Mouse (Mus musculus) intestine, embryonic 16.5 days (tissue): Measurements from ENCODE around the gene H2afy. TPM values are rescaled to one million over a fixed set of nuclear protein-coding genes. Genes with fewer than 3 reads are reported as not detected.

Experiments
- ATAC-seq: fragments of 200-750 bp; cut with Nextera tagmentation; 2 replicates; pipeline ENCODE4 v1.8.0; 2017; ENCODE audit warnings: moderate TSS enrichment, moderate library complexity
- H3K27ac ChIP-seq: fragments of 300-500 bp; sonication (generic); 2 replicates; pipeline ENCODE4 v1.5.1; 2014; ENCODE audit warnings: mild to moderate bottlenecking, low read length
- H3K27me3 ChIP-seq: fragments of 300-500 bp; sonication (generic); replicated peaks from 2 replicates; pipeline ENCODE4 v1.6.1; 2014; ENCODE audit warnings: low read length, control low read depth, mixed read lengths; ENCODE audit not compliant: control insufficient read depth, insufficient read depth
- H3K36me3 ChIP-seq: fragments of 300-500 bp; sonication (generic); 2 replicates; pipeline ENCODE4 v1.6.1; 2014; ENCODE audit warnings: low read length, control low read depth; ENCODE audit not compliant: control insufficient read depth, insufficient read depth
- H3K4me1 ChIP-seq: fragments of 300-500 bp; sonication (generic); 2 replicates; pipeline ENCODE4 v1.6.1; 2014; ENCODE audit warnings: low read length, control low read depth, mixed read lengths; ENCODE audit not compliant: control insufficient read depth, insufficient read depth
- H3K4me2 ChIP-seq: fragments of 300-500 bp; sonication (generic); 2 replicates; pipeline ENCODE4 v1.6.1; 2014; ENCODE audit warnings: low read depth, low read length, control low read depth
- H3K4me3 ChIP-seq: fragments of 300-500 bp; sonication (generic); 2 replicates; pipeline ENCODE4 v1.5.1; 2014; ENCODE audit warnings: mild to moderate bottlenecking, low read length
- H3K9ac ChIP-seq: fragments of 300-500 bp; sonication (generic); 2 replicates; pipeline ENCODE4 v1.6.1; 2014; ENCODE audit warnings: low read depth, low read length
- H3K9me3 ChIP-seq: fragments of 300-500 bp; sonication (generic); 2 replicates; pipeline ENCODE4 v1.6.1; 2016; ENCODE audit warnings: low read length, control low read depth; ENCODE audit not compliant: control insufficient read depth
- WGBS: fragments of 180-500 bp; shearing (Covaris S2); extraction: QIAGEN DNeasy Blood & Tissue Kit; methylation state at CpG from one replicate; pipeline ENCODE4 v1.1.7; 2014; 5-methylcytosine and 5-hydroxymethylcytosine counted together
- polyA plus RNA-seq: library from polyadenylated mRNA; unstranded; fragments of >200 nt; fragmentation: Nextera tagmentation; extraction: Ambion mirVana; gene quantifications from 2 replicates; pipeline ENCODE4 v1.2.1, GENCODE M21; 2015

H2afy gene
- polyA plus RNA-seq, 1 experiment from 2014 or later: 246 TPM

- Histone ChIP-seq H3K27me3 (no peaks in the 10 kb centered on the region), H3K36me3 (no peaks in the 10 kb centered on the region; the same call in 1 of the 2 replicates), H3K27ac (peak overlapping the region; percentile 82), H3K4me3 (peak overlapping the region; percentile 86), H3K9ac (peak overlapping the region; percentile 98), H3K4me2 (peak overlapping the region; percentile 86), H3K9me3 (no peaks in the 10 kb centered on the region), H3K4me1 (peaks cover 31% of the 10 kb centered on the region)
- peak; percentile 39 for ATAC-seq
- WGBS: under 1% methylated on average over 50 of the region's 50 CpGs
Observed at GRCm38 (mm10) chr13:56134631-56135181, 1.5 kb downstream of the H2afy start.

GRCm38 (mm10) chr13:56134031-56134430 lies 2.1 kb downstream of the H2afy start:
- Histone ChIP-seq H3K27me3 (no peaks in the 10 kb centered on the region), H3K9me3 (no peaks in the 10 kb centered on the region), H3K4me2 (peak overlapping the region; percentile 86), H3K4me1 (peaks cover 31% of the 10 kb centered on the region), H3K4me3 (peak overlapping the region; percentile 86), H3K36me3 (no peaks in the 10 kb centered on the region; the same call in 1 of the 2 replicates), H3K27ac (no peak overlapping the region), H3K9ac (peak overlapping the region; percentile 98)
- no peak for ATAC-seq
- 48% methylated on average over 5 of the region's 5 CpGs for WGBS

GRCm38 (mm10) chr13:56132941-56133340 lies 3.2 kb downstream of the H2afy start:
- 0 out of 2 replicates have a peak, but pooled peaks cover 5% of the 10 kb centered on the region for H3K9me3 ChIP-seq
- no peaks in the 10 kb centered on the region for H3K27me3 ChIP-seq
- ATAC-seq: no peak
- no peak overlapping the region for H3K4me3 ChIP-seq
- peaks cover 5% of the 10 kb centered on the region for H3K36me3 ChIP-seq
- no peak overlapping the region for H3K27ac ChIP-seq
- 81% methylated on average over 7 of the region's 7 CpGs for WGBS
- no peak overlapping the region for H3K9ac ChIP-seq
- H3K4me2 ChIP-seq: 0 out of 2 replicates have a peak overlapping the region, but pooled peaks have one; percentile 22
- H3K4me1 ChIP-seq: peaks cover 31% of the 10 kb centered on the region

- WGBS: 68% methylated on average over 11 of the region's 11 CpGs
- no peak overlapping the region for H3K4me3 ChIP-seq
- no peaks in the 10 kb centered on the region for H3K27me3 ChIP-seq
- H3K4me1 ChIP-seq: peaks cover 31% of the 10 kb centered on the region
- no peak overlapping the region for H3K9ac ChIP-seq
- 0 out of 2 replicates have a peak, but pooled peaks cover 5% of the 10 kb centered on the region for H3K9me3 ChIP-seq
- H3K27ac ChIP-seq: no peak overlapping the region
- no peak for ATAC-seq
- H3K36me3 ChIP-seq: peaks cover 10% of the 10 kb centered on the region
- 0 out of 2 replicates have a peak overlapping the region, but pooled peaks have one; percentile 22 for H3K4me2 ChIP-seq
Observed at GRCm38 (mm10) chr13:56132326-56132936, 3.7 kb downstream of the H2afy start.

- WGBS: 70% methylated on average over 8 of the region's 8 CpGs
- no peak for ATAC-seq
- Histone ChIP-seq H3K4me3 (no peak overlapping the region), H3K4me1 (peaks cover 23% of the 10 kb centered on the region), H3K9me3 (0 out of 2 replicates have a peak, but pooled peaks cover 5% of the 10 kb centered on the region), H3K4me2 (no peak overlapping the region), H3K27ac (no peak overlapping the region), H3K27me3 (no peaks in the 10 kb centered on the region), H3K9ac (no peak overlapping the region), H3K36me3 (peaks cover 25% of the 10 kb centered on the region)
Observed at GRCm38 (mm10) chr13:56130544-56130943, 5.6 kb downstream of the H2afy start.

- 0 out of 2 replicates have a peak, but pooled peaks cover 5% of the 10 kb centered on the region for H3K9me3 ChIP-seq
- WGBS: 97% methylated on average over 3 of the region's 3 CpGs
- H3K4me2 ChIP-seq: no peak overlapping the region
- H3K27ac ChIP-seq: no peak overlapping the region
- ATAC-seq: no peak
- peaks cover 30% of the 10 kb centered on the region for H3K36me3 ChIP-seq
- no peak overlapping the region for H3K9ac ChIP-seq
- H3K4me1 ChIP-seq: peaks cover 23% of the 10 kb centered on the region
- H3K4me3 ChIP-seq: no peak overlapping the region
- no peaks in the 10 kb centered on the region for H3K27me3 ChIP-seq
Observed at GRCm38 (mm10) chr13:56129578-56129977, 6.6 kb downstream of the H2afy start.

GRCm38 (mm10) chr13:56129014-56129413 lies 7.1 kb downstream of the H2afy start:
- peaks cover 33% of the 10 kb centered on the region for H3K36me3 ChIP-seq

GRCm38 (mm10) chr13:56125632-56126031 lies 10.5 kb downstream of the H2afy start:
- Histone ChIP-seq H3K9ac (no peak overlapping the region), H3K27me3 (no peaks in the 10 kb centered on the region), H3K4me2 (no peak overlapping the region), H3K27ac (no peak overlapping the region), H3K9me3 (0 out of 2 replicates have a peak, but pooled peaks cover 5% of the 10 kb centered on the region), H3K36me3 (peaks cover 53% of the 10 kb centered on the region), H3K4me1 (no peaks in the 10 kb centered on the region), H3K4me3 (no peak overlapping the region)
- peak; percentile 61 for ATAC-seq
- WGBS: 83% methylated on average over 10 of the region's 10 CpGs

More at GRCm38 (mm10) chr13:56129014-56129413, 7.1 kb downstream of the H2afy start:
- Histone ChIP-seq H3K4me1 (peaks cover 21% of the 10 kb centered on the region), H3K9me3 (0 out of 2 replicates have a peak, but pooled peaks cover 5% of the 10 kb centered on the region), H3K27me3 (no peaks in the 10 kb centered on the region), H3K27ac (no peak overlapping the region), H3K4me2 (no peak overlapping the region), H3K9ac (no peak overlapping the region), H3K4me3 (no peak overlapping the region)
- ATAC-seq: no peak
- 81% methylated on average over 4 of the region's 4 CpGs for WGBS

GRCm38 (mm10) chr13:56123075-56123474 lies 13.1 kb downstream of the H2afy start:
- 0 out of 2 replicates have a peak, but pooled peaks cover under 1% of the 10 kb centered on the region for H3K9me3 ChIP-seq
- H3K4me3 ChIP-seq: no peak overlapping the region
- H3K36me3 ChIP-seq: peaks cover 50% of the 10 kb centered on the region
- no peaks in the 10 kb centered on the region for H3K27me3 ChIP-seq
- ATAC-seq: no peak
- H3K4me2 ChIP-seq: no peak overlapping the region
- no peak overlapping the region for H3K27ac ChIP-seq
- 97% methylated on average over 5 of the region's 5 CpGs for WGBS
- no peak overlapping the region for H3K9ac ChIP-seq
- H3K4me1 ChIP-seq: no peaks in the 10 kb centered on the region
